Mouse (Mus musculus): Measurements from ENCODE around the gene Osbpl10. TPM values are rescaled to one million over a fixed set of nuclear protein-coding genes. Genes with fewer than 3 reads are reported as not detected.
A peak's percentile ranks its signal among the peaks of the same experiment; 100 is the strongest.

Gene Osbpl10
- polyA plus RNA-seq, 1 experiment = 27.5 TPM

- Histone ChIP-seq H3K4me1 (ENCODE audit: control insufficient read depth, insufficient read depth, insufficient read length, low read length) (peaks cover 10% of the 10 kb centered on the region; the same call in 1 of the 2 replicates), H3K4me3 (ENCODE audit: low read depth, low read length) (no peak overlapping the region), H3K36me3 (ENCODE audit: control insufficient read depth, insufficient read depth, low read length) (no peaks in the 10 kb centered on the region), H3K27ac (ENCODE audit: insufficient read depth, low read depth, low read length) (no peak overlapping the region), H3K27me3 (ENCODE audit: control insufficient read depth, insufficient read depth, low read length) (no peaks in the 10 kb centered on the region)
- TF ChIP-seq POLR2A (IDR thresholded peaks at IDR 0.05; ENCODE audit: low read depth, low read length) (no peak), CTCF (IDR thresholded peaks at IDR 0.05; ENCODE audit: extremely low read depth, insufficient read length, insufficient replicate concordance, low read depth, low read length) (no peak)
- WGBS = 86% methylated on average over 4 of the region's 4 CpGs
These were observed 43.0 kb upstream of the Osbpl10 start for GRCm38 (mm10) chr9:114935321-114935720.

GRCm38 (mm10) chr9:114936687-114937086 is 41.7 kb upstream of the Osbpl10 start:
- Histone ChIP-seq H3K4me1 (ENCODE audit: control insufficient read depth, insufficient read depth, insufficient read length, low read length) (peaks cover 6% of the 10 kb centered on the region; the same call in 1 of the 2 replicates), H3K4me3 (ENCODE audit: low read depth, low read length) (no peak overlapping the region), H3K27ac (ENCODE audit: insufficient read depth, low read depth, low read length) (no peak overlapping the region), H3K27me3 (ENCODE audit: control insufficient read depth, insufficient read depth, low read length) (no peaks in the 10 kb centered on the region), H3K36me3 (ENCODE audit: control insufficient read depth, insufficient read depth, low read length) (no peaks in the 10 kb centered on the region)
- TF ChIP-seq CTCF (IDR thresholded peaks at IDR 0.05; ENCODE audit: extremely low read depth, insufficient read length, insufficient replicate concordance, low read depth, low read length) = no peak
- TF ChIP-seq POLR2A (IDR thresholded peaks at IDR 0.05; ENCODE audit: low read depth, low read length) = no peak
- 79% methylated on average over 2 of the region's 2 CpGs for WGBS

- WGBS = 39% methylated on average over 3 of the region's 3 CpGs
- TF ChIP-seq POLR2A (IDR thresholded peaks at IDR 0.05; ENCODE audit: low read depth, low read length) (no peak), CTCF (IDR thresholded peaks at IDR 0.05; ENCODE audit: extremely low read depth, insufficient read length, insufficient replicate concordance, low read depth, low read length) (no peak)
- no peaks in the 10 kb centered on the region for H3K36me3 ChIP-seq (ENCODE audit: control insufficient read depth, insufficient read depth, low read length)
- peak overlapping the region; percentile 93 for H3K27ac ChIP-seq (ENCODE audit: insufficient read depth, low read depth, low read length)
- H3K4me3 ChIP-seq (ENCODE audit: low read depth, low read length) = no peak overlapping the region
- peaks cover 20% of the 10 kb centered on the region; the same call in 1 of the 2 replicates for H3K4me1 ChIP-seq (ENCODE audit: control insufficient read depth, insufficient read depth, insufficient read length, low read length)
- H3K27me3 ChIP-seq (ENCODE audit: control insufficient read depth, insufficient read depth, low read length) = no peaks in the 10 kb centered on the region
These were observed 33.7 kb upstream of the Osbpl10 start for GRCm38 (mm10) chr9:114944642-114945041.

- H3K27me3 ChIP-seq (ENCODE audit: control insufficient read depth, insufficient read depth, low read length) = no peaks in the 10 kb centered on the region
- WGBS = 93% methylated on average over 6 of the region's 6 CpGs
- no peak overlapping the region for H3K4me3 ChIP-seq (ENCODE audit: low read depth, low read length)
- peaks cover 28% of the 10 kb centered on the region; the same call in 1 of the 2 replicates for H3K4me1 ChIP-seq (ENCODE audit: control insufficient read depth, insufficient read depth, insufficient read length, low read length)
- H3K36me3 ChIP-seq (ENCODE audit: control insufficient read depth, insufficient read depth, low read length) = no peaks in the 10 kb centered on the region
- no peak overlapping the region for H3K27ac ChIP-seq (ENCODE audit: insufficient read depth, low read depth, low read length)
- TF ChIP-seq POLR2A (IDR thresholded peaks at IDR 0.05; ENCODE audit: low read depth, low read length) (no peak), CTCF (IDR thresholded peaks at IDR 0.05; ENCODE audit: extremely low read depth, insufficient read length, insufficient replicate concordance, low read depth, low read length) (no peak)
These were observed 32.8 kb upstream of the Osbpl10 start for GRCm38 (mm10) chr9:114945576-114945975.

- no peaks in the 10 kb centered on the region for H3K27me3 ChIP-seq (ENCODE audit: control insufficient read depth, insufficient read depth, low read length)
- H3K4me3 ChIP-seq (ENCODE audit: low read depth, low read length) = no peak overlapping the region
- 44% methylated on average over 5 of the region's 5 CpGs for WGBS
- no peaks in the 10 kb centered on the region for H3K36me3 ChIP-seq (ENCODE audit: control insufficient read depth, insufficient read depth, low read length)
- H3K4me1 ChIP-seq (ENCODE audit: control insufficient read depth, insufficient read depth, insufficient read length, low read length) = peaks cover 31% of the 10 kb centered on the region
- TF ChIP-seq CTCF (IDR thresholded peaks at IDR 0.05; ENCODE audit: extremely low read depth, insufficient read length, insufficient replicate concordance, low read depth, low read length) (no peak), POLR2A (IDR thresholded peaks at IDR 0.05; ENCODE audit: low read depth, low read length) (no peak)
- peak overlapping the region; percentile 23; the same call in 1 of the 2 replicates for H3K27ac ChIP-seq (ENCODE audit: insufficient read depth, low read depth, low read length)
These were observed 30.0 kb upstream of the Osbpl10 start for GRCm38 (mm10) chr9:114948395-114948794.

- no peak for TF ChIP-seq CTCF (IDR thresholded peaks at IDR 0.05; ENCODE audit: extremely low read depth, insufficient read length, insufficient replicate concordance, low read depth, low read length)
- H3K36me3 ChIP-seq (ENCODE audit: control insufficient read depth, insufficient read depth, low read length) = no peaks in the 10 kb centered on the region
- peaks cover 32% of the 10 kb centered on the region for H3K4me1 ChIP-seq (ENCODE audit: control insufficient read depth, insufficient read depth, insufficient read length, low read length)
- H3K27ac ChIP-seq (ENCODE audit: insufficient read depth, low read depth, low read length) = no peak overlapping the region
- 69% methylated on average over 1 of the region's 1 CpGs for WGBS
- no peak overlapping the region for H3K4me3 ChIP-seq (ENCODE audit: low read depth, low read length)
- H3K27me3 ChIP-seq (ENCODE audit: control insufficient read depth, insufficient read depth, low read length) = no peaks in the 10 kb centered on the region
These were observed 25.5 kb upstream of the Osbpl10 start for GRCm38 (mm10) chr9:114952866-114953265.

- TF ChIP-seq POLR2A (IDR thresholded peaks at IDR 0.05; ENCODE audit: low read depth, low read length) = no peak
- TF ChIP-seq CTCF (IDR thresholded peaks at IDR 0.05; ENCODE audit: extremely low read depth, insufficient read length, insufficient replicate concordance, low read depth, low read length) = no peak
- WGBS = 57% methylated on average over 11 of the region's 11 CpGs
- H3K27ac ChIP-seq (ENCODE audit: insufficient read depth, low read depth, low read length) = no peak overlapping the region
These were observed 23.0 kb upstream of the Osbpl10 start for GRCm38 (mm10) chr9:114955340-114955739.

More at GRCm38 (mm10) chr9:114955340-114955739, 23.0 kb upstream of the Osbpl10 start:
- no peaks in the 10 kb centered on the region for H3K36me3 ChIP-seq (ENCODE audit: control insufficient read depth, insufficient read depth, low read length)
- no peaks in the 10 kb centered on the region for H3K27me3 ChIP-seq (ENCODE audit: control insufficient read depth, insufficient read depth, low read length)
- no peak overlapping the region for H3K4me3 ChIP-seq (ENCODE audit: low read depth, low read length)
- H3K4me1 ChIP-seq (ENCODE audit: control insufficient read depth, insufficient read depth, insufficient read length, low read length) = peaks cover 19% of the 10 kb centered on the region

Data from small intestine, adult 2 months (tissue).